In genomic region chr13:3995042-3995441, GRCm38 (mm10) we compare ENCODE assay signal across 33 mouse cellular contexts. TPM values are rescaled to one million over a fixed set of nuclear protein-coding genes. Genes with fewer than 3 reads are reported as not detected.
DNase-seq lines count a peak whose midpoint lies in the region; ATAC-seq and TF ChIP-seq lines count a peak whose summit lies in the region.
"Had no signal": no experiment of that assay in that cellular context is flagged by ENCODE, and none has a peak within 500 bp of the region (broad histone marks: within the 10 kb centered on the region; RNA-seq: fewer than 3 reads in every experiment).

No protein-coding gene starts in this region.

- no peak for TF ChIP-seq CTCF in thymus, adult 2 months (IDR thresholded peaks at IDR 0.05; ENCODE audit: borderline replicate concordance, control insufficient read depth, extremely low read depth, insufficient read depth, low read length, poor library complexity)

- no peak for ATAC-seq in neural tube, embryonic 15.5 days (ENCODE audit: low FRiP score)
- ATAC-seq: inflammation-experienced regulatory T-cells, adult 6 months; midbrain, embryonic 13.5 days had no signal

- WGBS in thymus, adult 2 months, result 95% methylated on average over 7 of the region's 7 CpGs
- 97% methylated on average over 7 of the region's 7 CpGs for WGBS in neural tube, embryonic 15.5 days

- H3K36me3 ChIP-seq in thymus, adult 2 months (ENCODE audit: control insufficient read depth, insufficient read depth, low read length), result no peaks in the 10 kb centered on the region
- no peaks in the 10 kb centered on the region for H3K36me3 ChIP-seq in neural tube, embryonic 15.5 days
- H3K36me3 ChIP-seq: embryonic facial prominence, embryonic 10.5 days; embryonic facial prominence, embryonic 15.5 days; forebrain, embryonic 12.5 days; hindbrain, embryonic 10.5 days; hindbrain, embryonic 15.5 days; limb, embryonic 12.5 days; liver, embryonic 13.5 days; lung, embryonic 15.5 days; midbrain, embryonic 13.5 days; stomach, embryonic 15.5 days had no signal

- no peak overlapping the region for H3K9ac ChIP-seq in neural tube, embryonic 15.5 days (replicated peaks)
- H3K9ac ChIP-seq: embryonic facial prominence, embryonic 15.5 days; forebrain, embryonic 12.5 days; hindbrain, embryonic 15.5 days; limb, embryonic 12.5 days; liver, embryonic 13.5 days; lung, embryonic 15.5 days; midbrain, embryonic 13.5 days; stomach, embryonic 15.5 days had no signal

- H3K9me3 ChIP-seq in neural tube, embryonic 15.5 days (replicated peaks), result no peaks in the 10 kb centered on the region
- H3K9me3 ChIP-seq: embryonic facial prominence, embryonic 10.5 days; embryonic facial prominence, embryonic 15.5 days; forebrain, embryonic 12.5 days; hindbrain, embryonic 10.5 days; hindbrain, embryonic 15.5 days; limb, embryonic 12.5 days; liver, embryonic 13.5 days; lung, embryonic 15.5 days; megakaryocyte, embryonic 14.5 days; midbrain, embryonic 13.5 days; stomach, embryonic 15.5 days had no signal

- H3K27ac ChIP-seq in thymus, adult 2 months (ENCODE audit: control insufficient read depth, insufficient read depth, low read length), result no peak overlapping the region
- H3K27ac ChIP-seq in neural tube, embryonic 15.5 days (replicated peaks), result no peak overlapping the region
- H3K27ac ChIP-seq: embryonic facial prominence, embryonic 10.5 days; embryonic facial prominence, embryonic 15.5 days; forebrain, embryonic 12.5 days; hindbrain, embryonic 10.5 days; hindbrain, embryonic 15.5 days; left cerebral cortex, adult 2 months; limb, embryonic 12.5 days; liver, embryonic 13.5 days; lung, embryonic 15.5 days; midbrain, embryonic 13.5 days; stomach, embryonic 15.5 days had no signal

- no peak overlapping the region for H3K4me2 ChIP-seq in neural tube, embryonic 15.5 days
- H3K4me2 ChIP-seq: embryonic facial prominence, embryonic 15.5 days; forebrain, embryonic 12.5 days; hindbrain, embryonic 15.5 days; limb, embryonic 12.5 days; liver, embryonic 13.5 days; lung, embryonic 15.5 days; midbrain, embryonic 13.5 days; stomach, embryonic 15.5 days had no signal

- no peaks in the 10 kb centered on the region for H3K27me3 ChIP-seq in thymus, adult 2 months (ENCODE audit: control insufficient read depth, insufficient read depth, low read length)
- H3K27me3 ChIP-seq in neural tube, embryonic 15.5 days (replicated peaks), result no peaks in the 10 kb centered on the region
- H3K27me3 ChIP-seq: embryonic facial prominence, embryonic 15.5 days; forebrain, embryonic 12.5 days; hindbrain, embryonic 15.5 days; limb, embryonic 12.5 days; liver, embryonic 13.5 days; lung, embryonic 15.5 days; megakaryocyte, embryonic 14.5 days; midbrain, embryonic 13.5 days; stomach, embryonic 15.5 days had no signal

- DNase-seq in thymus, adult 2 months, result peak; percentile 2
- no peak for DNase-seq in thymus, postnatal 14 days
- peak; percentile 25 for DNase-seq in ES-CJ7 (ENCODE audit: low read depth, low spot score)
- peak; percentile 36 for DNase-seq in ZHBTc4 (ENCODE audit: low read depth, low spot score)
- no peak for DNase-seq in natural killer cell, adult 2 months (ENCODE audit: low spot score in 2 of 2)
- DNase-seq in B cell, adult 2 months, result no peak
- DNase-seq: adrenal gland, postnatal 14 days; cerebellum, adult 18-20 months; cerebellum, postnatal 14 days; gastrocnemius, postnatal 14 days; heart, postnatal 14 days; kidney, adult 11 months; kidney, postnatal 25 days; liver, embryonic 13.5 days; lung, postnatal 36 days; right cerebral cortex, postnatal 25 days had no signal

- no peak for TF ChIP-seq POLR2A in thymus, adult 2 months (IDR thresholded peaks at IDR 0.05; ENCODE audit: control insufficient read depth, extremely low read depth, insufficient read depth, low read length, poor library complexity)

- H3K4me1 ChIP-seq in thymus, adult 2 months (replicated peaks; ENCODE audit: control insufficient read depth, insufficient read depth, low read length), result no peaks in the 10 kb centered on the region
- H3K4me1 ChIP-seq in neural tube, embryonic 15.5 days, result no peaks in the 10 kb centered on the region
- H3K4me1 ChIP-seq: embryonic facial prominence, embryonic 10.5 days; embryonic facial prominence, embryonic 15.5 days; forebrain, embryonic 12.5 days; hindbrain, embryonic 10.5 days; hindbrain, embryonic 15.5 days; limb, embryonic 12.5 days; liver, embryonic 13.5 days; lung, embryonic 15.5 days; megakaryocyte, embryonic 14.5 days; midbrain, embryonic 13.5 days; stomach, embryonic 15.5 days had no signal

- no peak overlapping the region for H3K4me3 ChIP-seq in thymus, adult 2 months (ENCODE audit: control insufficient read depth, insufficient read depth, low read length)
- no peak overlapping the region for H3K4me3 ChIP-seq in neural tube, embryonic 15.5 days (replicated peaks)
- H3K4me3 ChIP-seq: embryonic facial prominence, embryonic 10.5 days; embryonic facial prominence, embryonic 15.5 days; forebrain, embryonic 12.5 days; hindbrain, embryonic 10.5 days; hindbrain, embryonic 15.5 days; left cerebral cortex, adult 2 months; limb, embryonic 12.5 days; liver, embryonic 13.5 days; lung, embryonic 15.5 days; megakaryocyte, embryonic 14.5 days; midbrain, embryonic 13.5 days; stomach, embryonic 15.5 days had no signal

RNA-seq across cellular contexts. Expression of gene Ucn3, which starts 49.9 kb away (rescaled TPM):
- polyA plus RNA-seq in thymus, adult 2 months (2012; rRNA removed), result 0.15 and 0.17 TPM in 2 replicates
- polyA plus RNA-seq in neural tube, embryonic 15.5 days (2015; fragmentation: Nextera tagmentation; extraction: Ambion mirVana), result not detected in 2 replicates
- polyA plus RNA-seq: C2C12; embryonic facial prominence, embryonic 10.5 days; embryonic facial prominence, embryonic 15.5 days; forebrain, embryonic 12.5 days; heart, embryonic 14.5 days; hindbrain, embryonic 10.5 days; hindbrain, embryonic 15.5 days; inflammation-experienced regulatory T-cells, adult 6 months; kidney, embryonic 14.5 days; limb, embryonic 12.5 days; liver, embryonic 13.5 days; lung, embryonic 15.5 days; midbrain, embryonic 13.5 days; neural tube, embryonic 14.5 days; stomach, embryonic 15.5 days had no signal

RNA-seq across cellular contexts. Expression of gene Akr1c14, which starts 53.8 kb away (rescaled TPM):
- 0.15 and 0.19 TPM in 2 replicates for polyA plus RNA-seq in thymus, adult 2 months (2012; rRNA removed)
- polyA plus RNA-seq in neural tube, embryonic 15.5 days (2015; fragmentation: Nextera tagmentation; extraction: Ambion mirVana), result 0.93 and 1.4 TPM in 2 replicates
- polyA plus RNA-seq: inflammation-experienced regulatory T-cells, adult 6 months had no signal

Comparison
In these comparisons a context has a peak if more than half of its experiments do, and no peak if none do; other contexts are left out.
1. DNase-seq: peak in thymus, adult 2 months (single experiment), ES-CJ7 (single experiment) and ZHBTc4 (single experiment); none in thymus, postnatal 14 days (single experiment), natural killer cell, adult 2 months (0 of 2) and B cell, adult 2 months (0 of 2).